ENCODE assay signal across 9 mouse cellular contexts in genomic region chr11:78465116-78465515, GRCm38 (mm10). TPM values are rescaled to one million over a fixed set of nuclear protein-coding genes. Genes with fewer than 3 reads are reported as not detected.
DNase-seq lines count a peak whose midpoint lies in the region; ATAC-seq and TF ChIP-seq lines count a peak whose summit lies in the region.
"Had no signal": no experiment of that assay in that cellular context is flagged by ENCODE, and none has a peak within 500 bp of the region (broad histone marks: within the 10 kb centered on the region; RNA-seq: fewer than 3 reads in every experiment).

No protein-coding gene starts in this region.

- TF ChIP-seq RAD21 in MEL (IDR thresholded peaks at IDR 0.05; ENCODE audit: low read depth, low read length), result no peak

- no peak overlapping the region; the same call in 1 of the 2 replicates for H3K9ac ChIP-seq in heart, embryonic 11.5 days (ENCODE audit: low read depth, low read length)
- peak overlapping the region; percentile 85 for H3K9ac ChIP-seq in MEL (ENCODE audit: control insufficient read depth, low read depth, low read length, poor library complexity, severe bottlenecking)
- H3K9ac ChIP-seq in midbrain, embryonic 13.5 days (replicated peaks), result peak overlapping the region; percentile 84

- H3K27ac ChIP-seq in heart, embryonic 11.5 days (ENCODE audit: low read depth, low read length), result peak overlapping the region; percentile 72; the same call in 1 of the 2 replicates
- H3K27ac ChIP-seq in MEL (ENCODE audit: control insufficient read depth, low read depth, low read length), result peak overlapping the region; percentile 5
- peak overlapping the region; percentile 98 for H3K27ac ChIP-seq in hindbrain, embryonic 10.5 days
- peak overlapping the region; percentile 89; the same call in 1 of the 2 replicates for H3K27ac ChIP-seq in midbrain, embryonic 13.5 days

- TF ChIP-seq EP300 in MEL (IDR thresholded peaks at IDR 0.05; ENCODE audit: low read depth in 1 of 2, low read length in 2 of 2), result no peak

- TF ChIP-seq POLR2A in MEL (IDR thresholded peaks at IDR 0.05; ENCODE audit: control insufficient read depth in 1 of 2, insufficient read depth in 1 of 2, low read depth in 1 of 2, low read length in 2 of 2, poor library complexity in 1 of 2), result no peak

- TF ChIP-seq CTCF in MEL (IDR thresholded peaks at IDR 0.05 in 2 of 3, conservative IDR thresholded peaks at IDR 0.05 in 1 of 3; ENCODE audit: control insufficient read depth in 1 of 3, insufficient read depth in 1 of 3, low read depth in 2 of 3, low read length in 3 of 3, poor library complexity in 1 of 3, severe bottlenecking in 1 of 3), result no peak

- no peaks in the 10 kb centered on the region for H3K9me3 ChIP-seq in heart, embryonic 11.5 days (replicated peaks; ENCODE audit: control insufficient read depth, low read length)
- no peaks in the 10 kb centered on the region for H3K9me3 ChIP-seq in MEL (replicated peaks; ENCODE audit: insufficient read depth, low read length)
- H3K9me3 ChIP-seq in hindbrain, embryonic 10.5 days, result peaks cover 5% of the 10 kb centered on the region; the same call in 1 of the 2 replicates
- H3K9me3 ChIP-seq in midbrain, embryonic 13.5 days, result no peaks in the 10 kb centered on the region

- H3K4me3 ChIP-seq in heart, embryonic 11.5 days (ENCODE audit: low read depth, low read length), result peak overlapping the region; percentile 72
- peak overlapping the region; percentile 85 to 95 for H3K4me3 ChIP-seq in MEL (ENCODE audit: control insufficient read depth in 1 of 2, insufficient read depth in 1 of 2, low read depth in 2 of 2, low read length in 2 of 2)
- peak overlapping the region; percentile 88 for H3K4me3 ChIP-seq in hindbrain, embryonic 10.5 days
- H3K4me3 ChIP-seq in midbrain, embryonic 13.5 days (replicated peaks), result peak overlapping the region; percentile 77

- 50% methylated on average over 9 of the region's 9 CpGs for WGBS in heart, embryonic 11.5 days (ENCODE audit: insufficient replicate concordance)
- 43% methylated on average over 9 of the region's 9 CpGs for WGBS in hindbrain, embryonic 10.5 days
- 27% methylated on average over 9 of the region's 9 CpGs for WGBS in midbrain, embryonic 13.5 days

- ATAC-seq in heart, embryonic 11.5 days (replicated peaks; ENCODE audit: insufficient number of reproducible peaks, low FRiP score, low TSS enrichment), result no peak
- no peak for ATAC-seq in midbrain, embryonic 13.5 days

- no peak for DNase-seq in heart, adult 11 months
- peak; percentile 62 for DNase-seq in MEL (ENCODE audit: low read depth, low spot score)
- no peak for DNase-seq in hindbrain, embryonic 10.5 days (ENCODE audit: low spot score)
- DNase-seq in adrenal gland, postnatal 25 days, result no peak
- DNase-seq in frontal cortex, postnatal 36 days (ENCODE audit: low spot score in 2 of 2), result no peak
- DNase-seq in kidney, adult 18-20 months, result no peak

- H3K36me3 ChIP-seq in heart, embryonic 11.5 days (ENCODE audit: control insufficient read depth, insufficient read depth, low read length), result no peaks in the 10 kb centered on the region
- peaks cover 0 to 31% of the 10 kb centered on the region in 2 experiments; a peak in 2 of 4 replicates for H3K36me3 ChIP-seq in MEL (ENCODE audit: control insufficient read depth in 1 of 2, insufficient read depth in 2 of 2, low read length in 2 of 2)
- no peaks in the 10 kb centered on the region for H3K36me3 ChIP-seq in hindbrain, embryonic 10.5 days
- no peaks in the 10 kb centered on the region for H3K36me3 ChIP-seq in midbrain, embryonic 13.5 days

- peak overlapping the region; percentile 92 for H3K4me2 ChIP-seq in heart, embryonic 11.5 days
- peak overlapping the region; percentile 87 for H3K4me2 ChIP-seq in midbrain, embryonic 13.5 days (replicated peaks)

- no peaks in the 10 kb centered on the region; the same call in 1 of the 2 replicates for H3K79me2 ChIP-seq in MEL (ENCODE audit: control insufficient read depth, insufficient read depth, low read length, poor library complexity)

- H3K4me1 ChIP-seq in heart, embryonic 11.5 days (ENCODE audit: control insufficient read depth, insufficient read depth, low read length), result peaks cover 24% of the 10 kb centered on the region
- peaks cover 20 to 44% of the 10 kb centered on the region in 2 experiments for H3K4me1 ChIP-seq in MEL (ENCODE audit: control insufficient read depth in 1 of 2, insufficient read depth in 2 of 2, low read length in 2 of 2)
- peaks cover 32% of the 10 kb centered on the region for H3K4me1 ChIP-seq in hindbrain, embryonic 10.5 days (replicated peaks)
- peaks cover 15% of the 10 kb centered on the region for H3K4me1 ChIP-seq in midbrain, embryonic 13.5 days (replicated peaks)

- no peaks in the 10 kb centered on the region for H3K27me3 ChIP-seq in heart, embryonic 11.5 days (ENCODE audit: control insufficient read depth, insufficient read depth, low read length)
- no peaks in the 10 kb centered on the region for H3K27me3 ChIP-seq in MEL (ENCODE audit: control insufficient read depth in 1 of 2, insufficient read depth in 2 of 2, low read length in 2 of 2)
- no peaks in the 10 kb centered on the region for H3K27me3 ChIP-seq in hindbrain, embryonic 10.5 days (ENCODE audit: insufficient read depth, poor library complexity, severe bottlenecking)
- H3K27me3 ChIP-seq in midbrain, embryonic 13.5 days, result no peaks in the 10 kb centered on the region

TF ChIP-seq in MEL, 35 proteins besides CTCF, POLR2A, EP300 and RAD21:
- TF ChIP-seq ZMIZ1 (IDR thresholded peaks at IDR 0.05; ENCODE audit: low read depth, low read length) (no peak), MYC (IDR thresholded peaks at IDR 0.05; ENCODE audit: low read depth, low read length) (peak; percentile 63; the same call in 1 of the 2 replicates), ELF1 (IDR thresholded peaks at IDR 0.05; ENCODE audit: low read depth, low read length) (no peak), POLR2AphosphoS5 (IDR thresholded peaks at IDR 0.05; ENCODE audit: borderline replicate concordance, low read depth, low read length) (no peak), MEF2A (IDR thresholded peaks at IDR 0.05; ENCODE audit: extremely low read depth, insufficient replicate concordance, low read depth, low read length, poor library complexity, severe bottlenecking) (no peak), MXI1 (IDR thresholded peaks at IDR 0.05; ENCODE audit: low read depth, low read length) (peak; percentile 41; the same call in 1 of the 2 replicates), JUND (IDR thresholded peaks at IDR 0.05; ENCODE audit: low read depth, low read length) (no peak), ZNF384 (IDR thresholded peaks at IDR 0.05; ENCODE audit: low read depth, low read length) (no peak), MAX (IDR thresholded peaks at IDR 0.05; ENCODE audit: low read length) (peak; percentile 48; the same call in 1 of the 2 replicates), RCOR1 (IDR thresholded peaks at IDR 0.05; ENCODE audit: low read depth, low read length) (no peak), TCF12 (IDR thresholded peaks at IDR 0.05; ENCODE audit: low read depth, low read length) (no peak), TAL1 (IDR thresholded peaks at IDR 0.05; ENCODE audit: low read length) (no peak), MYB (IDR thresholded peaks at IDR 0.05; ENCODE audit: low read depth, low read length) (no peak)

RNA-seq across cellular contexts. Expression of gene Slc46a1, which starts 0.4 kb away (rescaled TPM):
- 7.8 and 8.0 TPM in 2 replicates for polyA plus RNA-seq in heart, embryonic 11.5 days (2014; fragmentation: Nextera tagmentation; extraction: Ambion mirVana)
- 7.5 and 11.6 TPM in 2 replicates for total RNA-seq in MEL (2012; rRNA removed)
- 1 to 10 TPM in 1 of 2 experiments, not detected in 1; 8.3 TPM for polyA plus RNA-seq in MEL (2012; ENCODE audit: insufficient read depth in 1 of 2, insufficient read length in 2 of 2, low read depth in 1 of 2, low replicate concordance in 2 of 2, missing spikeins in 1 of 2)
- 20.2 and 21.1 TPM in 2 replicates for polyA plus RNA-seq in hindbrain, embryonic 10.5 days (2016; fragmentation: Nextera tagmentation; extraction: Ambion mirVana)
- polyA plus RNA-seq in midbrain, embryonic 13.5 days (2015; fragmentation: Nextera tagmentation; extraction: Ambion mirVana), result 20.4 and 20.8 TPM in 2 replicates
- 46.2 and 57.5 TPM in 2 replicates for total RNA-seq in adrenal gland, postnatal 25 days (2021)

RNA-seq across cellular contexts. Expression of gene Sarm1, which starts 32.4 kb away (rescaled TPM):
- polyA plus RNA-seq in heart, embryonic 11.5 days (2014; fragmentation: Nextera tagmentation; extraction: Ambion mirVana), result 0.39 and 0.46 TPM in 2 replicates
- 0.73 and 1.1 TPM in 2 replicates for total RNA-seq in MEL (2012; rRNA removed)
- 1 to 10 TPM in 1 of 2 experiments, not detected in 1; 4.3 TPM for polyA plus RNA-seq in MEL (2012; ENCODE audit: insufficient read depth in 1 of 2, insufficient read length in 2 of 2, low read depth in 1 of 2, low replicate concordance in 2 of 2, missing spikeins in 1 of 2)
- polyA plus RNA-seq in hindbrain, embryonic 10.5 days (2016; fragmentation: Nextera tagmentation; extraction: Ambion mirVana), result 11.2 and 20.8 TPM in 2 replicates
- polyA plus RNA-seq in midbrain, embryonic 13.5 days (2015; fragmentation: Nextera tagmentation; extraction: Ambion mirVana), result 41.4 and 47.8 TPM in 2 replicates
- total RNA-seq in adrenal gland, postnatal 25 days (2021), result 6.1 and 6.7 TPM in 2 replicates

RNA-seq across cellular contexts. Expression of gene Vtn, which starts 33.8 kb away (rescaled TPM):
- polyA plus RNA-seq in heart, embryonic 11.5 days (2014; fragmentation: Nextera tagmentation; extraction: Ambion mirVana), result 0.54 and 4.6 TPM in 2 replicates
- total RNA-seq in MEL (2012; rRNA removed), result not detected in 2 replicates
- polyA plus RNA-seq in MEL (2012; ENCODE audit: insufficient read depth in 1 of 2, insufficient read length in 2 of 2, low read depth in 1 of 2, low replicate concordance in 2 of 2, missing spikeins in 1 of 2), result under 1 TPM in 1 of 2 experiments, not detected in 1; 0.18 TPM
- 66.9 and 96.6 TPM in 2 replicates for polyA plus RNA-seq in hindbrain, embryonic 10.5 days (2016; fragmentation: Nextera tagmentation; extraction: Ambion mirVana)
- 109 and 138 TPM in 2 replicates for polyA plus RNA-seq in midbrain, embryonic 13.5 days (2015; fragmentation: Nextera tagmentation; extraction: Ambion mirVana)
- 1.1 and 23.3 TPM in 2 replicates for total RNA-seq in adrenal gland, postnatal 25 days (2021)

RNA-seq across cellular contexts. Expression of gene Sebox, which starts 38.1 kb away (rescaled TPM):
- not detected in 2 replicates for polyA plus RNA-seq in heart, embryonic 11.5 days (2014; fragmentation: Nextera tagmentation; extraction: Ambion mirVana)
- 0.15 TPM in 1 of 2 replicates, not detected in the other for total RNA-seq in MEL (2012; rRNA removed)
- polyA plus RNA-seq in MEL (2012; ENCODE audit: insufficient read depth in 1 of 2, insufficient read length in 2 of 2, low read depth in 1 of 2, low replicate concordance in 2 of 2, missing spikeins in 1 of 2), result under 1 TPM in 1 of 2 experiments, not detected in 1; 0.06 TPM
- not detected in 2 replicates for polyA plus RNA-seq in hindbrain, embryonic 10.5 days (2016; fragmentation: Nextera tagmentation; extraction: Ambion mirVana)
- not detected in 2 replicates for polyA plus RNA-seq in midbrain, embryonic 13.5 days (2015; fragmentation: Nextera tagmentation; extraction: Ambion mirVana)
- not detected in 2 replicates for total RNA-seq in adrenal gland, postnatal 25 days (2021)
- polyA plus RNA-seq: spleen, adult 2 months had no signal

RNA-seq across cellular contexts. Expression of gene Slc13a2, which starts 43.1 kb away (rescaled TPM):
- polyA plus RNA-seq in heart, embryonic 11.5 days (2014; fragmentation: Nextera tagmentation; extraction: Ambion mirVana), result not detected in 2 replicates
- total RNA-seq in MEL (2012; rRNA removed), result not detected in 2 replicates
- not detected for polyA plus RNA-seq in MEL (2012; ENCODE audit: insufficient read depth in 1 of 2, insufficient read length in 2 of 2, low read depth in 1 of 2, low replicate concordance in 2 of 2, missing spikeins in 1 of 2)
- polyA plus RNA-seq in hindbrain, embryonic 10.5 days (2016; fragmentation: Nextera tagmentation; extraction: Ambion mirVana), result not detected in 2 replicates
- not detected in 2 replicates for polyA plus RNA-seq in midbrain, embryonic 13.5 days (2015; fragmentation: Nextera tagmentation; extraction: Ambion mirVana)
- total RNA-seq in adrenal gland, postnatal 25 days (2021), result not detected in 2 replicates

Comparison
In these comparisons a context has a peak if more than half of its experiments do, and no peak if none do; other contexts are left out.
1. H3K27ac ChIP-seq: peak in every context shown above with its lines; median percentile 98 in hindbrain, embryonic 10.5 days; 89 in midbrain, embryonic 13.5 days; 72 in heart, embryonic 11.5 days; 5 in MEL.
2. RNA of gene Vtn, which starts 33.8 kb away (polyA plus RNA-seq): 109 to 138 TPM in midbrain, embryonic 13.5 days and 66.9 to 96.6 TPM in hindbrain, embryonic 10.5 days; 0.54 to 4.6 TPM in heart, embryonic 11.5 days and 0.18 TPM in MEL; every median in the first group is over 10 times any median in the second.
3. Peak in every context shown above with its lines, with median percentiles within 50 percentile points of each other: H3K4me3 ChIP-seq.